12 mouse cellular contexts compared by ENCODE assay signal in genomic region chr6:97130979-97131378, GRCm38 (mm10). TPM values are rescaled to one million over a fixed set of nuclear protein-coding genes. Genes with fewer than 3 reads are reported as not detected.
DNase-seq lines count a peak whose midpoint lies in the region; ATAC-seq and TF ChIP-seq lines count a peak whose summit lies in the region.
"Had no signal": no experiment of that assay in that cellular context is flagged by ENCODE, and none has a peak within 500 bp of the region (broad histone marks: within the 10 kb centered on the region; RNA-seq: fewer than 3 reads in every experiment).

No protein-coding gene starts in this region.

- no peak for ATAC-seq in forebrain, embryonic 11.5 days (replicated peaks; ENCODE audit: low FRiP score)

- TF ChIP-seq POLR2A in heart, adult 2 months (IDR thresholded peaks at IDR 0.05; ENCODE audit: insufficient read depth, low read depth, low read length) = no peak
- TF ChIP-seq POLR2A in lung, adult 2 months (IDR thresholded peaks at IDR 0.05; ENCODE audit: borderline replicate concordance, extremely low read depth, low read depth, low read length) = no peak
- no peak for TF ChIP-seq POLR2A in thymus, adult 2 months (IDR thresholded peaks at IDR 0.05; ENCODE audit: control insufficient read depth, extremely low read depth, insufficient read depth, low read length, poor library complexity)

- H3K9ac ChIP-seq in heart, adult 2 months (ENCODE audit: low read depth, low read length) = no peak overlapping the region
- no peak overlapping the region for H3K9ac ChIP-seq in forebrain, embryonic 11.5 days (ENCODE audit: low read length)
- H3K9ac ChIP-seq: limb, embryonic 15.5 days had no signal

- H3K79me2 ChIP-seq in heart, adult 2 months (replicated peaks; ENCODE audit: control insufficient read depth, insufficient read depth, low read length) = no peaks in the 10 kb centered on the region; the same call in 1 of the 2 replicates

- no peaks in the 10 kb centered on the region for H3K9me3 ChIP-seq in E14TG2a.4 (ENCODE audit: low read length)
- H3K9me3 ChIP-seq in forebrain, embryonic 11.5 days (ENCODE audit: control insufficient read depth, low read length) = no peaks in the 10 kb centered on the region
- H3K9me3 ChIP-seq: limb, embryonic 15.5 days; megakaryocyte, embryonic 14.5 days had no signal

- TF ChIP-seq CTCF in heart, adult 2 months (IDR thresholded peaks at IDR 0.05) = peak; percentile 25; the same call in 1 of the 2 replicates
- peak; percentile 23; the same call in 1 of the 2 replicates for TF ChIP-seq CTCF in lung, adult 2 months (IDR thresholded peaks at IDR 0.05; ENCODE audit: insufficient read depth, low read length)
- TF ChIP-seq CTCF in E14TG2a.4 (conservative IDR thresholded peaks at IDR 0.05; ENCODE audit: low read length) = peak; percentile 73
- no peak for TF ChIP-seq CTCF in thymus, adult 2 months (IDR thresholded peaks at IDR 0.05; ENCODE audit: borderline replicate concordance, control insufficient read depth, extremely low read depth, insufficient read depth, low read length, poor library complexity)

- no peaks in the 10 kb centered on the region for H3K4me1 ChIP-seq in heart, adult 2 months (ENCODE audit: control insufficient read depth, insufficient read depth, low read length)
- H3K4me1 ChIP-seq in lung, adult 2 months (ENCODE audit: control insufficient read depth, insufficient read depth, low read length) = no peaks in the 10 kb centered on the region
- no peaks in the 10 kb centered on the region for H3K4me1 ChIP-seq in E14TG2a.4 (replicated peaks; ENCODE audit: low read depth, low read length)
- H3K4me1 ChIP-seq in forebrain, embryonic 11.5 days (replicated peaks; ENCODE audit: control insufficient read depth, insufficient read depth, low read length) = no peaks in the 10 kb centered on the region
- H3K4me1 ChIP-seq in thymus, adult 2 months (replicated peaks; ENCODE audit: control insufficient read depth, insufficient read depth, low read length) = no peaks in the 10 kb centered on the region
- H3K4me1 ChIP-seq: limb, embryonic 15.5 days; megakaryocyte, embryonic 14.5 days had no signal

- no peak for TF ChIP-seq EP300 in heart, adult 2 months (IDR thresholded peaks at IDR 0.05; ENCODE audit: insufficient read depth, low read depth, low read length)

- DNase-seq in heart, adult 2 months = no peak
- no peak for DNase-seq in heart, postnatal 36 days
- DNase-seq in lung, adult 2 months = no peak
- no peak for DNase-seq in lung, postnatal 25 days (ENCODE audit: low spot score)
- peak; percentile 38 for DNase-seq in embryo, embryonic 11 days
- DNase-seq in forebrain, embryonic 11.5 days (ENCODE audit: low spot score) = no peak
- no peak for DNase-seq in thymus, adult 2 months
- DNase-seq: kidney, postnatal 25 days had no signal

- no peak overlapping the region for H3K27ac ChIP-seq in heart, adult 2 months
- H3K27ac ChIP-seq in forebrain, embryonic 11.5 days (ENCODE audit: low read depth, low read length) = no peak overlapping the region
- no peak overlapping the region for H3K27ac ChIP-seq in thymus, adult 2 months (ENCODE audit: control insufficient read depth, insufficient read depth, low read length)
- H3K27ac ChIP-seq: limb, embryonic 15.5 days had no signal

- intact Hi-C loops in heart, adult 2 months (cut with DNase I) = no loop called here
- intact Hi-C loops in heart, postnatal 36 days (cut with DNase I) = no loop called here

- no peaks in the 10 kb centered on the region for H3K27me3 ChIP-seq in heart, adult 2 months (ENCODE audit: control insufficient read depth, insufficient read depth, low read length)
- H3K27me3 ChIP-seq in E14TG2a.4 (ENCODE audit: insufficient read depth, low read length) = no peaks in the 10 kb centered on the region
- H3K27me3 ChIP-seq in forebrain, embryonic 11.5 days (ENCODE audit: control insufficient read depth, insufficient read depth, low read length) = no peaks in the 10 kb centered on the region
- no peaks in the 10 kb centered on the region for H3K27me3 ChIP-seq in thymus, adult 2 months (ENCODE audit: control insufficient read depth, insufficient read depth, low read length)
- H3K27me3 ChIP-seq: limb, embryonic 15.5 days; megakaryocyte, embryonic 14.5 days had no signal

- H3K4me3 ChIP-seq in heart, adult 2 months = no peak overlapping the region
- no peak overlapping the region for H3K4me3 ChIP-seq in lung, adult 2 months (replicated peaks; ENCODE audit: extremely low read depth, low read depth, low read length)
- no peak overlapping the region for H3K4me3 ChIP-seq in E14TG2a.4 (replicated peaks; ENCODE audit: low read length)
- no peak overlapping the region for H3K4me3 ChIP-seq in forebrain, embryonic 11.5 days (ENCODE audit: low read depth, low read length)
- H3K4me3 ChIP-seq in thymus, adult 2 months (ENCODE audit: control insufficient read depth, insufficient read depth, low read length) = no peak overlapping the region
- H3K4me3 ChIP-seq: erythroblast, embryonic 14.5 days; limb, embryonic 15.5 days; megakaryocyte, embryonic 14.5 days had no signal

- no peaks in the 10 kb centered on the region; the same call in 1 of the 2 replicates for H3K36me3 ChIP-seq in heart, adult 2 months (ENCODE audit: control insufficient read depth, insufficient read depth, low read length)
- H3K36me3 ChIP-seq in E14TG2a.4 (ENCODE audit: insufficient read depth, low read length) = 0 out of 2 replicates have a peak, but pooled peaks cover 3% of the 10 kb centered on the region
- H3K36me3 ChIP-seq in forebrain, embryonic 11.5 days (ENCODE audit: control insufficient read depth, insufficient read depth, low read length) = no peaks in the 10 kb centered on the region
- no peaks in the 10 kb centered on the region for H3K36me3 ChIP-seq in thymus, adult 2 months (ENCODE audit: control insufficient read depth, insufficient read depth, low read length)

- 84% methylated on average over 5 of the region's 5 CpGs for WGBS in heart, adult 2 months
- 74% methylated on average over 5 of the region's 5 CpGs for WGBS in lung, adult 2 months
- 67% methylated on average over 5 of the region's 5 CpGs for WGBS in forebrain, embryonic 11.5 days
- WGBS in thymus, adult 2 months = 93% methylated on average over 5 of the region's 5 CpGs

- H3K4me2 ChIP-seq in forebrain, embryonic 11.5 days (ENCODE audit: low read depth, low read length, severe bottlenecking) = no peak overlapping the region
- H3K4me2 ChIP-seq: limb, embryonic 15.5 days had no signal

RNA-seq across cellular contexts. Expression of gene Eogt, which starts 18.0 kb away (rescaled TPM):
- 10 to 100 TPM; 12.5 to 16.1 TPM for total RNA-seq in heart, adult 2 months (2021)
- 8.7 and 13.5 TPM in 2 replicates for polyA plus RNA-seq in heart, adult 2 months (2012; rRNA removed)
- 10 to 100 TPM; 14.5 to 17.0 TPM for total RNA-seq in heart, postnatal 36 days (2021)
- 19.9 and 34.7 TPM in 2 replicates for polyA plus RNA-seq in lung, adult 2 months (2012; rRNA removed)
- 8.9 and 9.1 TPM in 2 replicates for polyA plus RNA-seq in forebrain, embryonic 11.5 days (2014; fragmentation: Nextera tagmentation; extraction: Ambion mirVana)
- polyA plus RNA-seq in thymus, adult 2 months (2012; rRNA removed) = 6.5 and 8.6 TPM in 2 replicates
- polyA plus RNA-seq: erythroblast, embryonic 14.5 days had no signal

RNA-seq across cellular contexts. Expression of gene Tmf1, which starts 47.9 kb away (rescaled TPM):
- 10 to 100 TPM; 35.7 to 43.6 TPM for total RNA-seq in heart, adult 2 months (2021)
- polyA plus RNA-seq in heart, adult 2 months (2012; rRNA removed) = 2.7 and 4.8 TPM in 2 replicates
- total RNA-seq in heart, postnatal 36 days (2021) = 10 to 100 TPM; 38.5 to 39.7 TPM
- polyA plus RNA-seq in lung, adult 2 months (2012; rRNA removed) = 3.1 and 3.8 TPM in 2 replicates
- 28.2 and 30.7 TPM in 2 replicates for polyA plus RNA-seq in forebrain, embryonic 11.5 days (2014; fragmentation: Nextera tagmentation; extraction: Ambion mirVana)
- polyA plus RNA-seq in thymus, adult 2 months (2012; rRNA removed) = 3.9 and 4.7 TPM in 2 replicates
